Mouse (Mus musculus) heart, postnatal 0 days (tissue): Measurements from ENCODE around the gene Rbms1.

Source experiments
- CTCF ChIP-seq: IDR thresholded peaks from 2 replicates; pipeline ENCODE4 v1.5.1; 2016; ENCODE audit warnings: antibody characterized with exemption, control low read depth, low read depth
- EP300 ChIP-seq: IDR thresholded peaks from 2 replicates; pipeline ENCODE4 v1.6.1; 2016; ENCODE audit warnings: antibody characterized with exemption, low read depth

- no peak for TF ChIP-seq CTCF
- no peak for TF ChIP-seq EP300
Observed at GRCm38 (mm10) chr2:60901511-60901951, 61.5 kb downstream of the Rbms1 start.
